Mouse (Mus musculus) macrophage (primary cell): ENCODE data around the gene Pdcd11. TPM values are rescaled to one million over a fixed set of nuclear protein-coding genes. Genes with fewer than 3 reads are reported as not detected.
A peak's percentile ranks its signal among the peaks of the same experiment; 100 is the strongest.

Experiments used
- H3K27ac ChIP-seq: fragments of 350-480 bp; formaldehyde crosslinking; 2 replicates; pipeline ENCODE4 v1.9.0; 2021
- H3K36me3 ChIP-seq: fragments of 350-480 bp; formaldehyde crosslinking; 2 replicates; pipeline ENCODE4 v1.9.0; 2021; ENCODE audit errors: inconsistent target
- H3K4me3 ChIP-seq: fragments of 350-480 bp; formaldehyde crosslinking; 2 replicates; pipeline ENCODE4 v1.9.0; 2021; ENCODE audit errors: inconsistent target
- H3K79me2 ChIP-seq: fragments of 350-480 bp; formaldehyde crosslinking; 2 replicates; pipeline ENCODE4 v1.9.0; 2021; ENCODE audit errors: inconsistent target
- WGBS: methylation state at CpG from one replicate; pipeline ENCODE4 v1.1.7; 2026; ENCODE audit warnings: inconsistent platforms; ENCODE audit not compliant: missing documents; 5-methylcytosine and 5-hydroxymethylcytosine counted together
- polyA plus RNA-seq: library from polyadenylated mRNA; stranded (reverse); fragments of 250-400 nt; gene quantifications from 3 replicates; pipeline ENCODE4 v1.2.4, GENCODE M21; 2018; ENCODE audit warnings: inconsistent platforms
- total RNA-seq, 78 experiments: library from RNA; depleted of rRNA; stranded (reverse); fragments of 250-400 nt; gene quantifications; 1 replicate in 9 of 78; 2 replicates in 24 of 78; 3 replicates in 43 of 78; 4 replicates in 2 of 78; pipeline ENCODE4 v1.2.4; 2018; ENCODE audit warnings: inconsistent platforms in 56 of 78

Pdcd11 gene
- 10 to 100 TPM; 25.8 to 67.9 (median 39.1) TPM for total RNA-seq (2018; cell fraction: chromatin; rRNA removed)
- 10 to 100 TPM in 16 of 26 experiments, 1 to 10 TPM in 10; 6.2 to 14.7 (median 10.7) TPM for total RNA-seq (2018; cell fraction: cytosol; rRNA removed)
- total RNA-seq (2018; cell fraction: nucleus; rRNA removed) = 10 to 100 TPM; 16.4 to 41.5 (median 21.0) TPM
- polyA plus RNA-seq = 9.7 to 16.3 TPM (median 12.2 TPM) in 3 replicates

GRCm38 (mm10) chr19:47090550-47091156 lies at the start of gene Pdcd11, which contains the start of gene Usmg5:
Pdcd11 (plus strand) TSS chr19:47090768.
Usmg5 (minus strand) TSS chr19:47090647.
- H3K27ac ChIP-seq = peak within 1 kb of the TSS; percentile 79
- H3K4me3 ChIP-seq = peak within 1 kb of the TSS; percentile 100
- peaks cover 72% of the 10 kb centered on the region for H3K79me2 ChIP-seq
- H3K36me3 ChIP-seq = peaks cover 21% of the 10 kb centered on the region
- 1% methylated on average over 51 of the region's 56 CpGs for WGBS

GRCm38 (mm10) chr19:47043608-47044007 lies 47.0 kb upstream of the Pdcd11 start:
- WGBS = 80% methylated on average over 3 of the region's 3 CpGs

GRCm38 (mm10) chr19:47046343-47046742 lies 44.2 kb upstream of the Pdcd11 start:
- H3K79me2 ChIP-seq = no peaks in the 10 kb centered on the region
- no peaks in the 10 kb centered on the region for H3K36me3 ChIP-seq
- H3K27ac ChIP-seq = no peak overlapping the region
- WGBS = 100% methylated on average over 1 of the region's 1 CpGs
- H3K4me3 ChIP-seq = no peak overlapping the region

More at GRCm38 (mm10) chr19:47043608-47044007, 47.0 kb upstream of the Pdcd11 start:
- H3K79me2 ChIP-seq = no peaks in the 10 kb centered on the region
- H3K27ac ChIP-seq = 0 out of 2 replicates have a peak overlapping the region, but pooled peaks have one; percentile 22
- no peak overlapping the region for H3K4me3 ChIP-seq
- no peaks in the 10 kb centered on the region for H3K36me3 ChIP-seq

DNA sequence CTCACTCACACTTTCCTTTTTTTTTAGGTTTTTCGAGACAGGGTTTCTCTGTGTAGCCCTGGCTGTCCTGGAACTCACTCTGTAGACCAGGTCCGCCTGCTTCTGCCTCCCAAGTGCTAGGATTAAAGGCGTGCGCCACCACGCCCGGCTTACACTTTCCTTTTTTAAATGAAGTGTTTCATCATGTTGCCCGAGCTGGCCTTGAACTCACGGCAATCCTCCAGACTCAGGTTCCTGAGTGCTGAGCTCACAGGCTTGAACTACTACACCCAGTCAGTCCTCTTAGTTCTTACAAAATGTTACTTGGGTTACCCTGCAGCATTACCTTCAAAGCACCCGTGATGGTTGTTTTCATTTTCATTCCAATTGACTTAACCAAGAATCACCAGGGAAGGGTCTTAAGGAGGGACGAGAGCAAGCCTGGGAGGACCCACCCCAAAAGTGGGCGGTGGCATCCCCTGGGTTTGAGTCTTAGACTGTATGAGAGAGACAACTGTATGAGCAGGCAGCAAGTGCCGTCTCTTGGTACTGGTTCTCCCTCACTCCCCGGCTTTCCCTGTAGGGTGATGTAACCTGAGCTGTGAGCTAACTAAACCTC lies 43.2 kb upstream of the Pdcd11 start:
- H3K36me3 ChIP-seq = no peaks in the 10 kb centered on the region
- H3K4me3 ChIP-seq = no peak overlapping the region
- H3K27ac ChIP-seq = no peak overlapping the region
- 90% methylated on average over 13 of the region's 13 CpGs for WGBS
- no peaks in the 10 kb centered on the region for H3K79me2 ChIP-seq

- no peaks in the 10 kb centered on the region for H3K36me3 ChIP-seq
- H3K79me2 ChIP-seq = no peaks in the 10 kb centered on the region
- H3K27ac ChIP-seq = no peak overlapping the region
- no peak overlapping the region for H3K4me3 ChIP-seq
- 87% methylated on average over 4 of the region's 4 CpGs for WGBS
Observed at GRCm38 (mm10) chr19:47049061-47049460, 41.5 kb upstream of the Pdcd11 start.

GRCm38 (mm10) chr19:47049840-47050239 lies 40.7 kb upstream of the Pdcd11 start:
- Histone ChIP-seq H3K36me3 (no peaks in the 10 kb centered on the region), H3K27ac (no peak overlapping the region), H3K79me2 (no peaks in the 10 kb centered on the region), H3K4me3 (peak overlapping the region; percentile 40)
- 21% methylated on average over 7 of the region's 7 CpGs for WGBS

- Histone ChIP-seq H3K36me3 (no peaks in the 10 kb centered on the region), H3K79me2 (no peaks in the 10 kb centered on the region), H3K27ac (no peak within 1 kb of the TSS), H3K4me3 (peak within 1 kb of the TSS; percentile 40)
- 1% methylated on average over 68 of the region's 75 CpGs for WGBS
Observed at GRCm38 (mm10) chr19:47050271-47051032, 40.1 kb upstream of the Pdcd11 start, which contains the start of gene Pcgf6. Pcgf6 (minus strand) TSS chr19:47050906.

- Histone ChIP-seq H3K4me3 (no peak overlapping the region), H3K27ac (no peak overlapping the region), H3K36me3 (no peaks in the 10 kb centered on the region), H3K79me2 (no peaks in the 10 kb centered on the region)
- WGBS = 75% methylated on average over 4 of the region's 4 CpGs
Observed at GRCm38 (mm10) chr19:47052927-47053326, 37.6 kb upstream of the Pdcd11 start.

GRCm38 (mm10) chr19:47053471-47053870 lies 37.1 kb upstream of the Pdcd11 start:
- Histone ChIP-seq H3K4me3 (no peak overlapping the region), H3K36me3 (no peaks in the 10 kb centered on the region), H3K27ac (no peak overlapping the region), H3K79me2 (no peaks in the 10 kb centered on the region)
- 81% methylated on average over 4 of the region's 4 CpGs for WGBS

DNA sequence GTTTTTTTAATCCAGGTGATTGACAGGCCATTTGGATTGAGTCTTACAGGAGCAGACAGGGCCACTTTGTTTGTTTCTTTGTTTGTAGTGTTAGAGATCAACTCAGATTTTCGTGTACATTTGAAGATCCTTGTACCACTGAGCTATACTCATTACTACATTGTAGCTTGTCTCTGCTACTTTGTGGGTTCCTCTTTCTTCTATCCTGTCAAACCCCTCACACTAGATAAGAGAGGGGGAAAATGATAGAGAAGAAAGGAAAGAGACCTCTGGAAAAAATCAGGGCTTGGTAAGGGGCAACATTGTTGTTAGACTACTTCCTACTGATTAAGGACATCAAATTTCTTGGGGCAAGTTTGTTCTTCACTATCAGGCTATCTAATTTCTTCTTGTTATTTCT lies 32.9 kb upstream of the Pdcd11 start:
- no peak overlapping the region for H3K4me3 ChIP-seq

DNA sequence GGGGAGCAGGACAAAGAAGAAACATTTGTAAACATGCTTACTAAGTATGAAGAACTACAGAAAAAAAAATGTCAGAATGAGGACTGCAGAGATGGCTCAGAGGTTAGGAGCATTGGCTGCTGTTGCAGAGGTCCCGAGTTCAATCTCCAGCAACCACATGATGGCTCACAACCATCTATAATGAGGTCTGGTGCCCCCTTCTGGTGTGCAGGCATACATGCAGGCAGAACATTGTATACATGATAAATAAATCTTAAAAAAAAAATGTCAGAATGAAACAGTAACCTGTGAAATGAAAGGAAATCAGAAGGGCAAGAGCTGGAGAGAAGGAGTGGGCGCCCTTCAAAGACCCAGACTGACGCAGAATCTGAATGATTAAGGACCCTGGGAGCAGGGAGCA lies 24.7 kb upstream of the Pdcd11 start:
- WGBS = 93% methylated on average over 3 of the region's 3 CpGs
- no peak overlapping the region for H3K4me3 ChIP-seq
- H3K79me2 ChIP-seq = peaks cover 24% of the 10 kb centered on the region
- H3K36me3 ChIP-seq = peaks cover 2% of the 10 kb centered on the region; the same call in 1 of the 2 replicates
- no peak overlapping the region for H3K27ac ChIP-seq

More for the DNA sequence above, 32.9 kb upstream of the Pdcd11 start:
- no peaks in the 10 kb centered on the region for H3K36me3 ChIP-seq
- no peaks in the 10 kb centered on the region for H3K79me2 ChIP-seq
- 60% methylated on average over 1 of the region's 1 CpGs for WGBS
- H3K27ac ChIP-seq = no peak overlapping the region

DNA sequence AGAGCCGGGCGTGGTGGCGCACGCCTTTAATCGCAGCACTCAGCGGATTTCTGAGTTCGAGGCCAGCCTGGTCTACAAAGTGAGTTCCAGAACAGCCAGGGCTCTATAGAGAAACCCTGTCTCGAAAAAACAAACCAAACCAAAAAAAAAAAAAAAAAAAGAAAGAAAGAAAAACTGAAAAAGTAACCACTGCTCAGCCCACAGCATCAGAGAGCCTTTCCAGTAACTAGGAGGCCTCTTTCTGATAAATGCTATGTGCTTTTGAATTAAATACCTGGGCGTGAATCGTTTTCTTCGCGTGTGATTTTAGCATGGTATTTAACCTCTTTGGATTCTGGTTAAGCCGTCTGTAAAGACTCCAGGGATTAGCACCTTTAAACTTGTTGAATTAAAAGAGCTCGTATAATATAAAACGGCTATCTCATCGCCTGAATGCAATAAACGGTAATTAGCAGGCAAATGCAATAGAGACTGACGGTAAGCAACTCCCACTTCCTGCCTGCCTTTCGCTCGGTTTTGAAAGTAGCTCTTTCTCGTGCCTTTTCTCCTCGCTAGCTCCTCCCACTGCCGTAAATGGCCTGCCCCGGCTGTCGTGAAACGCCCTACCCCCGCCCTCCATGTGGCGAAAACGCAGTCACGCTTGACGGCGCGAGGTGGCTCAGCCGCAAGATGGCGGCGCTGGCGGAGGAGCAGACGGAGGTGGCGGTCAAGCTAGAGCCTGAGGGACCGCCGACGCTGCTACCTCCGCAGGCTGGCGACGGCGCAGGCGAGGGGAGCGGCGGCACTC lies 23.3 kb upstream of the Pdcd11 start, which contains the start of gene Taf5:
TSS of gene Taf5 (plus strand) at position 651 of the 787 bp plus-strand sequence.
- peaks cover 24% of the 10 kb centered on the region for H3K79me2 ChIP-seq
- peaks cover 13% of the 10 kb centered on the region for H3K36me3 ChIP-seq
- peak within 1 kb of the TSS; percentile 71 for H3K27ac ChIP-seq
- WGBS = 8% methylated on average over 48 of the region's 49 CpGs
- H3K4me3 ChIP-seq = peak within 1 kb of the TSS; percentile 56

DNA sequence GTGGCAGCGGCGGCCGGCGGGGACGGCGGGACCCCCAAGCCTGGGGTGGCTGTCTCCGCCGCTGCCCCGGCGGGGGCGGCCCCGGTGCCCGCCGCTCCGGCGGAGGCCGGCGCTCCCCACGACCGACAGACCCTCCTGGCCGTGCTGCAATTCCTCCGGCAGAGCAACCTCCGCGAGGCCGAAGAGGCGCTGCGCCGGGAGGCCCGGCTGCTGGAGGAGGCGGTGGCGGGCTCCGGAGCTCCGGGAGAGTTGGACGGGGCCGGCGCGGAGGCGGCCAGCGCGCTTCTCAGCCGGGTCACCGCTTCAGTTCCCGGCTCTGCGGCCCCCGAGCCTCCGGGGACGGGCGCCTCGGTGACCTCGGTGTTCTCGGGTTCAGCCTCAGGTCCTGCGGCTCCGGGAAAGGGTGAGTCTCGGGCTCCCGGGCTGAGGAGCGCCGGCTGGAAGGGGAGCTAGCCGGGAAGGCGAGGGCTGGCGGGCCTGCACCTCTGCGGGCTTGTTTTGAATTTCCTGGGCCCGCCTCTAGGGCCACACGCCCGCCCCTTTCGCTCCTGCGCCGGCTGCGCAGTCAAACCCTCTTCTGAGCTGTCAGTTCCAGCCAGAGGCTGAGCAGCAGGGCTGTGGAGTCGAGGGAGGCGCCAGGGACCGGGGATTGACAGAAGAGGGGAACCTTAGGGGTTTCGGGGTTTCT lies 22.5 kb upstream of the Pdcd11 start:
- Histone ChIP-seq H3K36me3 (peaks cover 21% of the 10 kb centered on the region), H3K27ac (no peak overlapping the region), H3K79me2 (peaks cover 24% of the 10 kb centered on the region), H3K4me3 (peak overlapping the region; percentile 56)
- WGBS = under 1% methylated on average over 67 of the region's 72 CpGs
